Comparison of ENCODE assay signal across 13 mouse cellular contexts in genomic region chr4:155821025-155821424, GRCm38 (mm10). TPM values are rescaled to one million over a fixed set of nuclear protein-coding genes. Genes with fewer than 3 reads are reported as not detected.
DNase-seq lines count a peak whose midpoint lies in the region; ATAC-seq and TF ChIP-seq lines count a peak whose summit lies in the region.
"Had no signal": no experiment of that assay in that cellular context is flagged by ENCODE, and none has a peak within 500 bp of the region (broad histone marks: within the 10 kb centered on the region; RNA-seq: fewer than 3 reads in every experiment).

No protein-coding gene starts in this region.

- peaks cover 96% of the 10 kb centered on the region for H3K36me3 ChIP-seq in midbrain, embryonic 14.5 days (ENCODE audit: control insufficient read depth, insufficient read depth, low read length)
- H3K36me3 ChIP-seq in midbrain, embryonic 11.5 days (ENCODE audit: control insufficient read depth, insufficient read depth, low read length): peaks cover 55% of the 10 kb centered on the region

- peak; percentile 45; the same call in 1 of the 2 replicates for TF ChIP-seq CTCF in bone marrow macrophage, adult 2 months (IDR thresholded peaks at IDR 0.05; ENCODE audit: low read depth, low read length)

- no peaks in the 10 kb centered on the region for H3K9me3 ChIP-seq in midbrain, embryonic 14.5 days (ENCODE audit: control insufficient read depth, low read length)
- no peaks in the 10 kb centered on the region for H3K9me3 ChIP-seq in midbrain, embryonic 11.5 days (ENCODE audit: control insufficient read depth, low read length)
- H3K9me3 ChIP-seq: forebrain, embryonic 13.5 days; hindbrain, embryonic 10.5 days; midbrain, embryonic 13.5 days had no signal

- H3K9ac ChIP-seq in midbrain, embryonic 14.5 days (replicated peaks; ENCODE audit: low read length): no peak overlapping the region
- H3K9ac ChIP-seq in midbrain, embryonic 11.5 days (ENCODE audit: low read length): no peak overlapping the region
- H3K9ac ChIP-seq: forebrain, embryonic 13.5 days; midbrain, embryonic 13.5 days had no signal

- H3K27me3 ChIP-seq in midbrain, embryonic 14.5 days (ENCODE audit: control insufficient read depth, insufficient read depth, low read length): no peaks in the 10 kb centered on the region
- H3K27me3 ChIP-seq in midbrain, embryonic 11.5 days (ENCODE audit: control insufficient read depth, insufficient read depth, low read length): no peaks in the 10 kb centered on the region
- H3K27me3 ChIP-seq: forebrain, embryonic 13.5 days; midbrain, embryonic 13.5 days had no signal

- no peak overlapping the region for H3K4me2 ChIP-seq in midbrain, embryonic 14.5 days (ENCODE audit: low read length)
- no peak overlapping the region for H3K4me2 ChIP-seq in midbrain, embryonic 11.5 days
- H3K4me2 ChIP-seq: forebrain, embryonic 13.5 days; midbrain, embryonic 13.5 days had no signal

- DNase-seq in heart, postnatal 14 days: peak; percentile 23 to 49
- DNase-seq in heart, adult 8-10 months (ENCODE audit: low spot score): no peak
- peak; percentile 46 for DNase-seq in midbrain, embryonic 14.5 days
- DNase-seq in midbrain, embryonic 11.5 days (ENCODE audit: low spot score, missing footprints): no peak
- peak; percentile 48 for DNase-seq in retina, postnatal 1 day
- no peak for DNase-seq in right cerebral cortex, adult 2 months (ENCODE audit: low spot score in 2 of 2)
- no peak for DNase-seq in c-Kit-positive CD71-positive TER-119-positive erythroid progenitor cells, embryonic 14.5 days (ENCODE audit: low spot score)
- DNase-seq: layer of hippocampus, postnatal 36 days; right cerebral cortex, postnatal 14 days had no signal

- TF ChIP-seq POLR2A in bone marrow macrophage, adult 2 months (IDR thresholded peaks at IDR 0.05; ENCODE audit: borderline replicate concordance, low read depth, low read length): no peak

- H3K4me1 ChIP-seq in midbrain, embryonic 14.5 days (ENCODE audit: control insufficient read depth, insufficient read depth, low read length): no peaks in the 10 kb centered on the region
- no peaks in the 10 kb centered on the region for H3K4me1 ChIP-seq in midbrain, embryonic 11.5 days (ENCODE audit: control insufficient read depth, insufficient read depth, low read length)
- H3K4me1 ChIP-seq in bone marrow macrophage, adult 2 months (ENCODE audit: control insufficient read depth, insufficient read depth, low read length): no peaks in the 10 kb centered on the region
- H3K4me1 ChIP-seq: forebrain, embryonic 13.5 days; hindbrain, embryonic 10.5 days; midbrain, embryonic 13.5 days had no signal

- intact Hi-C loops in heart, postnatal 14 days (cut with DNase I): no loop called here

- WGBS in midbrain, embryonic 14.5 days: 74% methylated on average over 7 of the region's 7 CpGs
- 90% methylated on average over 7 of the region's 7 CpGs for WGBS in midbrain, embryonic 11.5 days

- no peak for ATAC-seq in midbrain, embryonic 14.5 days (ENCODE audit: low FRiP score, low TSS enrichment)
- no peak for ATAC-seq in midbrain, embryonic 11.5 days (ENCODE audit: low FRiP score)
- ATAC-seq: forebrain, embryonic 13.5 days; midbrain, embryonic 13.5 days had no signal

- no peak overlapping the region for H3K4me3 ChIP-seq in midbrain, embryonic 14.5 days (replicated peaks; ENCODE audit: low read depth, low read length)
- H3K4me3 ChIP-seq in midbrain, embryonic 11.5 days (ENCODE audit: low read depth, low read length): no peak overlapping the region
- H3K4me3 ChIP-seq in bone marrow macrophage, adult 2 months (ENCODE audit: insufficient read depth, low read length): no peak overlapping the region
- H3K4me3 ChIP-seq: forebrain, embryonic 13.5 days; hindbrain, embryonic 10.5 days; midbrain, embryonic 13.5 days had no signal

- no peak overlapping the region for H3K27ac ChIP-seq in midbrain, embryonic 14.5 days (replicated peaks; ENCODE audit: low read depth, low read length)
- no peak overlapping the region for H3K27ac ChIP-seq in midbrain, embryonic 11.5 days (ENCODE audit: low read depth, low read length)
- H3K27ac ChIP-seq in bone marrow macrophage, adult 2 months (ENCODE audit: insufficient read depth, low read depth, low read length): no peak overlapping the region
- H3K27ac ChIP-seq: forebrain, embryonic 13.5 days; hindbrain, embryonic 10.5 days; midbrain, embryonic 13.5 days had no signal

RNA-seq across cellular contexts. Expression of gene Ccnl2, which starts 8.7 kb away (rescaled TPM):
- 10 to 100 TPM; 49.1 to 55.8 TPM for total RNA-seq in heart, postnatal 14 days (2021)
- 10 to 100 TPM; 20.3 to 30.7 (median 26.2) TPM for total RNA-seq in heart, adult 8-10 months (2022)
- polyA plus RNA-seq in midbrain, embryonic 14.5 days (2014; fragmentation: Nextera tagmentation; extraction: Ambion mirVana): 134 and 162 TPM in 2 replicates
- polyA plus RNA-seq in midbrain, embryonic 11.5 days (2014; fragmentation: Nextera tagmentation; extraction: Ambion mirVana): 146 and 157 TPM in 2 replicates
- polyA plus RNA-seq in bone marrow macrophage, adult 2 months (2012; ENCODE audit: insufficient read depth, insufficient read length, missing spikeins): 100 and 112 TPM in 2 replicates

RNA-seq across cellular contexts. Expression of gene Aurkaip1, which starts 10.0 kb away (rescaled TPM):
- 10 to 100 TPM; 96.4 to 97.5 TPM for total RNA-seq in heart, postnatal 14 days (2021)
- 100 to 1,000 TPM; 112 to 128 (median 117) TPM for total RNA-seq in heart, adult 8-10 months (2022)
- polyA plus RNA-seq in midbrain, embryonic 14.5 days (2014; fragmentation: Nextera tagmentation; extraction: Ambion mirVana): 118 and 129 TPM in 2 replicates
- polyA plus RNA-seq in midbrain, embryonic 11.5 days (2014; fragmentation: Nextera tagmentation; extraction: Ambion mirVana): 113 and 128 TPM in 2 replicates
- 99.3 and 105 TPM in 2 replicates for polyA plus RNA-seq in bone marrow macrophage, adult 2 months (2012; ENCODE audit: insufficient read depth, insufficient read length, missing spikeins)

RNA-seq across cellular contexts. Expression of gene Mrpl20, which starts 18.3 kb away (rescaled TPM):
- total RNA-seq in heart, postnatal 14 days (2021): 10 to 100 TPM; 72.4 to 72.5 TPM
- 10 to 100 TPM; 78.5 to 86.8 (median 80.6) TPM for total RNA-seq in heart, adult 8-10 months (2022)
- 255 and 298 TPM in 2 replicates for polyA plus RNA-seq in midbrain, embryonic 14.5 days (2014; fragmentation: Nextera tagmentation; extraction: Ambion mirVana)
- polyA plus RNA-seq in midbrain, embryonic 11.5 days (2014; fragmentation: Nextera tagmentation; extraction: Ambion mirVana): 225 and 243 TPM in 2 replicates
- 81.6 and 99.5 TPM in 2 replicates for polyA plus RNA-seq in bone marrow macrophage, adult 2 months (2012; ENCODE audit: insufficient read depth, insufficient read length, missing spikeins)

RNA-seq across cellular contexts. Expression of gene Mxra8, which starts 18.5 kb away (rescaled TPM):
- 10 to 100 TPM; 46.9 to 58.4 TPM for total RNA-seq in heart, postnatal 14 days (2021)
- 10 to 100 TPM; 19.7 to 30.4 (median 24.4) TPM for total RNA-seq in heart, adult 8-10 months (2022)
- 6.0 and 17.5 TPM in 2 replicates for polyA plus RNA-seq in midbrain, embryonic 14.5 days (2014; fragmentation: Nextera tagmentation; extraction: Ambion mirVana)
- 37.7 and 41.9 TPM in 2 replicates for polyA plus RNA-seq in midbrain, embryonic 11.5 days (2014; fragmentation: Nextera tagmentation; extraction: Ambion mirVana)
- polyA plus RNA-seq in bone marrow macrophage, adult 2 months (2012; ENCODE audit: insufficient read depth, insufficient read length, missing spikeins): 1.2 and 2.7 TPM in 2 replicates

RNA-seq across cellular contexts. Expression of gene Dvl1, which starts 26.2 kb away (rescaled TPM):
- total RNA-seq in heart, postnatal 14 days (2021): 10 to 100 TPM; 41.1 to 46.6 TPM
- 10 to 100 TPM; 41.3 to 50.7 (median 49.8) TPM for total RNA-seq in heart, adult 8-10 months (2022)
- polyA plus RNA-seq in midbrain, embryonic 14.5 days (2014; fragmentation: Nextera tagmentation; extraction: Ambion mirVana): 15.3 and 18.0 TPM in 2 replicates
- polyA plus RNA-seq in midbrain, embryonic 11.5 days (2014; fragmentation: Nextera tagmentation; extraction: Ambion mirVana): 8.6 and 10.7 TPM in 2 replicates
- 20.9 and 27.3 TPM in 2 replicates for polyA plus RNA-seq in bone marrow macrophage, adult 2 months (2012; ENCODE audit: insufficient read depth, insufficient read length, missing spikeins)

Comparison
In these comparisons a context has a peak if more than half of its experiments do, and no peak if none do; other contexts are left out.
1. DNase-seq: peak in heart, postnatal 14 days (2 of 2), midbrain, embryonic 14.5 days (single experiment) and retina, postnatal 1 day (single experiment); none in heart, adult 8-10 months (single experiment), midbrain, embryonic 11.5 days (single experiment), right cerebral cortex, adult 2 months (0 of 2) and c-Kit-positive CD71-positive TER-119-positive erythroid progenitor cells, embryonic 14.5 days (single experiment).